Mouse (Mus musculus): ENCODE data around the gene Otx1. TPM values are rescaled to one million over a fixed set of nuclear protein-coding genes. Genes with fewer than 3 reads are reported as not detected.

Gene Otx1
- polyA plus RNA-seq, 1 experiment, result 0.09 TPM

DNA sequence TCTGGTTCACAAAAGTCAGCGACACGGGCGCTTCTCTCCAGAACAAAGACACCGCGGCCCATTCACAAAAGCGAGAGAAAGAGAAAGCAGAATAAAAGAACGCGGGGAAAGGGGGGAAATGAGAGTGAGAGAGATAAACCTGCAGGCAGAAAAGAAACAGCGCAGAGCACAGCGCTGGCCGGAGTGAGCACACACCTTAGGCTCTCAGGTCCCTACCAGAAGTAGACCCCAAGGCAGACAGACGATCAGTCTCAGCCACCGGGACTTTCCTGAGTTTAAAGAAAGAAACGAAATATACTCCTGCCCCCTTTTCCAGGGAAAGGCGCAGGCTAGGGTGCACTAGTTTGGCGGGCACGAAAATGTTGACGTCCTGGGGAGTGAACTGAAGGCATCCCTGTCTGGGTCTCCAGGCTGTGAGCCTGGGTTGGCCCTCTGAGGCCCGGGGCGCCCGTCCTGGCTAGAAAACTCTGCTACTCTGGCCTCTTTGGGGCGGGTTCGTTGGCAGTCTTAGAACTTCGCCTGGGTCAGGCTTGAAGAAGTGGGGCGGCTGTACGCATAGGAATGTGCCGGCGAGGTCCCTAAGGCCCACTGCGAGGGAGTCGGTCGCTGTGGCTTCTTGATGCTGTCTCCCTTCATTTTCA is 764 bp upstream of the Otx1 start:
- TF ChIP-seq GATA1 (IDR thresholded peaks at IDR 0.05; ENCODE audit: low read length), result no peak

DNA sequence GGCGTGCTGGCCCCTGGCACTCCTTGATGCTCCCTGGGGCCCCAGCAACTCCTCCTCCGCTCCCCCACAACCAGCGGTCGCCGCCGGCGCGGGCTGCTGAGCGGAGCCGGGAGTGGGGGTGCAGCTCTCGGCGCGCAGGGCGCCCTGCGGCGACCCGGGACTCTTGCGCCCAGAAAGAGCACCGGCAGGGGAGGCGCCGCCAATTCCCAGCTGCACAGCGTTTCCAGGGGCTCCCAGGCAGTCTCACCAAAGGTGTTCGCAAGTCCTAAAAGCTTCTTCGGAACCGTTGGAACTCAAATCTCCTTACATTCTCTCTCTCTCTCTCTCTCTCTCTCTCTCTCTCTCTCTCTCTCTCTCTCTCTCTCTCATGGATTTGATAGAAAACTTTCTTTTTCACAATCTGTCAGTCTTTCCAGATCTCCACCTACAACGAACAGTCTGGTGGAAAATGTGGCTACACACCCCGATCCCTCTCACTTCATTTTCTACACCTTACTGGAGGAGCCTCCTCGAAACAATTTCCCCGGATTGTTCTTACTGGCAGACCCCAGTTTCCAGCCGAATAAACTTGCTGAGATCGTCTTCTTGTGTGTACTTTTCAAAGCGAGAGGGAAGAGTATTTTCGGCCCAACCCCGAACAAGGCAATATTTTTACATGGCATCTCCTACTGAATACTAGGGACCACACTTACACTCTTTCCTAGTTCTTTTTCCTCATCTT is 475 bp downstream of the Otx1 start:
- TF ChIP-seq GATA1 (IDR thresholded peaks at IDR 0.05; ENCODE audit: low read length), result no peak

DNA sequence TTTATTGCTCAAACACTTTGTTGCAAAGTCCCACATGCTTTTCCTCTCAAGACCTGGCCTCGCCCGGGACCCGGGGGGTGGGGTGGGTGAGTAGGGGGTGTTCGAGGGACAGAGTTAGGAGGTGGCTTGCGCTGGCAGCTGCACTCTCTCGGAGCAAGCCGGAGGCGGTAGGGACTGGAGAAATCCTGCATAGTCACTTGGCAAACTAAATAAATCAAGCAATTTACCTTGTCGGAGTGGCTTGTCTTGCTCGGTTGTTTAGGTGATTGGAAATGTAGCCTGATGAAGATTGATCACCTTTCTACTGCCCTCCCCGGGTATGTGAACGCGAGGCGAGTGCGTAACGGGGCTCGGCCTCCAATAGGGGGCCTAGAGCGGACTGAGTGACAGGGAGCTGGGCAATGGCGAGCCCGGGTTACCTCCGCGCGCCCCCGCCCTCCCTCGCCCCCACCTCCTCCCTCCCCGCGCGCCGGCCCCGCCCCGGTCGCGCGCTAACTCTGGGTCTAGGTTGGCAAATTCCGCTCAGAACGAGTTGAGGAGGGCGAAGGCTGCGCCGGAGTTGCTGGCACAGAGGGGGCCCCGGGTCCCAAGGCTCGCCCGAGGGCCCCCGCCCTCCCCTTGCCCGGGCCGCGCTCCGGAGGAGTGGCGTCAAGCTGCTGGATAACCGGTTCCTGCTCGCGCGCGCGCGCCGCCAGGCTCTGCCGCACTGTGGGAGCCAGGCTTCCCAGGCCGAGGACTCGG is 1.2 kb downstream of the Otx1 start:
- no peak for TF ChIP-seq GATA1 (IDR thresholded peaks at IDR 0.05; ENCODE audit: low read length)

DNA sequence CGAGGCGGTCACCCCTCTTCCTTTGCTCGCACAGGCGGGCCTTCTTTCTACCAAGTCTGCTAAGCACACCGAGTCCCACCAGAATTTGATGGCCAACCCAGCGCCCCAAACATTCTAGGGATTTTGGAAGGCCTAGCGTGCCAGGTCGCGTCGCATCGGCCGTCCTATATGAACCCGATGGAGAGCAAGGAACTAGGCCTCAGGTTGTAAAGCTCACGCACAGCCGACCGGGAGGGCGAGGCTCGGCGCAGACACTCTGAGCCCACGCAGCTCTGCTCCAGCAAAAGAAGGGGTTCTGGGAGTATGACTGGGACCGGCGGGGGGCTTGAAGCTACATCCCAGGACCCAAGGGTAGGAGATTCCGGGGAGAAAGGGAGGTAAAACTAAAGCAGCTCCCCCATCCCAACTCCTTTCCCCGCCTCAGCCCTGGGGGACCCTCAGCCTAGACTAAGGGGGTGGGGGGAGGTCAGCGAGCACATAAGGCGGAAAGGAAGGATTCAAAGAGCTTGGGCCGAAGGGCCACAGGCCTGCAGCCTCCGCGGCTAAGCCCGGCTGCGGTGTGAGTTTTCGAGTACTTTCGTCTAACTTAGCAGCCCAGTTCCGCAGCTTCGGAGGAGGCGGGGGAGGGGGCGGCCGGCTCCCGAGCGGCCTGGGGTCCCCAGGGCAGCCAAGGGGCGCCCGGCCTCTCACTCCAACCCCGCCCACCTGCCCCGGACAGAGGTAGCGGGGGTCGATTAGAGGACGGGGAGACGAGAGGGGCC is 2.2 kb downstream of the Otx1 start:
- no peak for TF ChIP-seq GATA1 (IDR thresholded peaks at IDR 0.05; ENCODE audit: low read length)

DNA sequence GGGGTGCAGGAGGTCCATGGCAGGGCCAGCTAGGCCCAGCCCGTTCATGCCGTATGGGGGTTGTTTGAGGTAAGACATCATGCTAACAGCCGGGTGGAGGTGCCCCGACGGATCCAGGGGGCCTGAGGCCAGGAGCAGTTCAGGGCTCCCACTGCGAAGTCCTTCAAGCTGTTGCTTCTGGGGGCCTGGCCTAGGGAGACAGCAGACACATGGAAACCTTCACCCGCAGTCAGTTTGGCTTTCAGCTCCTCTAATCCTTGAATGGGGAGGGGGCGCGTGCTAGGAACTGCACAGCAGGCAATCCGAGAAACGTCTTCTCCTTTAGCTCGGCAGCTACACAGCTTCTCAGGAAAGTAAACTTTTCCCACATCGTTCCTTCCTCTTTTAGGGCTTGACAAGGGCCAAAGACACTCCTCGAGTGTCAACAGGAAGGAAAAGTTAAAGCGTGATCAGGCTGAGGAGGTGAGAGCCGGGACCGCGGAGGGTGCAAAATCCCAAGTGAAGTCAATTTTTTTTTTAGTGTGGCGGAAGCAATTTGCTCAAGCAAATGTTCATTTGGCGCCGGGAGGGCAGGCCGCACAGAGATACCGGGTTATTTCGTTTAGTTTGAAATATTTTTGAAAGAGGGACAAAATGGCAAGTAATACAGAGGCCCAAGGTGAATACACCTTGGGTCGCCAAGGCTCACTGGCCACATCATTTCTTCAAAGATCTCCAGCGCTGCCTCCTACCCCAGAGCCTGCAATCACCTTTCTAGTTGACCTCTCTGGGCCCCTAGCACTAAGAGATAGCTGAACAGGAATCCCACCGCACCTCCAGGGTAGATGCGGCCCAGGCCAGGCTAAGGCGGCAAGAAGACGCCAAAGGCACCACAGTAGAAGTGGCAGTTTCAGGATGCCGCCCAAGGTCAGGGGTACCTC is 3.0 kb downstream of the Otx1 start:
- no peak for TF ChIP-seq GATA1 (IDR thresholded peaks at IDR 0.05; ENCODE audit: low read length)

DNA sequence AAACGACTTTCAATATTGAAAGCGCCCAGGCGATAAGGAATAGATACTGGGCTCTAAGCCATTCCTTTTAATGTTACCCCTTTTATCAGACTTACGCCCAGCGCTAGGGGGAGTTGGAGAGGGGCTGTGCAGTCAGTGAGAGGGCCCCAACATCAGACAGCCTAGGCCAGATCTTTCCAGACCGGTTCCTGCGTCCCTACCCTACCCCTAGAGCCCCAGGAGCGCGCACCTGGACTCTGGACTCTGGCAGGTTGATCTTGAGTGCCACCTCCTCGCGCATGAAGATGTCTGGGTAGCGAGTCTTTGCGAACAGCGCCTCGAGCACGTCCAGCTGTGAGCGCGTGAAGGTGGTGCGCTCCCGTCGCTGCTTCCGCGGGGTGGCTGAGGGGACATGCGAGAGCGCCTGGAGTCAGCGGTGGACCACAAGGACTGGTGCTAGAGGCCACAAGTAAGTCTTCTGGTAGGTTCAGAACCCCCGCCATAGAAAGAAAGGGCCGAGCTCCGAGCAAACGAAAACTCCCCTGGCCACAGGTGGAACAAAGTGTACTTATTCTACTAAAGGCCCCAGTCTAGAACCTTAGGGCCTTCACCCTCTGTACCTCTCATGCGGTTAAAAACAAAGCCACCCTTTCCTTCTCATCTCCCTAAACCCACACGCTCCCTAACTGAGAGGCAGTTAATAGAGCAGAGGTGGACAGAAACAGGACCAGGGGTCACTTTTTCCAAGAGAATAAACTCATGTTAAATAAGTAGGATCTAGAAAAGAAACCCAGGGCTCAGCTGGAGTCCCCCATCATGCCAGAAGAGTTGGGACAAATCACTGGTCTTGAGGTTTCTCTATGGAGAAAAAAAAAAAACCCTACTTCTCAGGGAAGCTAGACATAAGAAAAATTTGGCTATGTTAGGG is 4.3 kb downstream of the Otx1 start:
- TF ChIP-seq GATA1 (IDR thresholded peaks at IDR 0.05; ENCODE audit: low read length), result no peak

DNA sequence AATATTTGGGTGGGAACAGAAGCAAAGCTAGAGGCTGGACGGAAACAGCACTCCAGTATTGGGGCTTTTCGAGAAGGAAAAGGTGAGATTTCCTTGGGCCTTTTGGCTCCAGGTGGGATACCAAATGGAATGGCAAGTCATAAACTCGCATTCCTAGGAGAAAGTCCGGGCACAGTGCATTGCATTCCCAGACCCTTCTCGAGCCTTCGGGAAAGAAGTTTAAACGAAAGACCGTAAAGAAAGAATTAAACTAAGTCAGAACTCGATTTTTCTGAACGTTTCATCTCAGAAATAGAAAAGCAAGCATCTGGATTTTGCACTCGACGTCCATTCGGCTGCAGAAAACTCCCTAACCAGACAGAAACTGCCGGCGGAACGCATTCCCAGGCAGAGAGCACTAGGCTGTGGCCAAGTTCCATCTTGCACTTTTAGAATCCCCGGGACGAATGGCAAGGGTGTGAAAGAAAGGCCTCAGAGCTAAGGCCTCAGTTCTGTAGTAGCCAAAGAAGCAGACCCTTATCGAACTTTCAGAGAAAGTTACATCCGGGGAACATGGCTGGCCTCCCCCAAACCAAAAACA is 5.0 kb downstream of the Otx1 start:
- no peak for TF ChIP-seq GATA1 (IDR thresholded peaks at IDR 0.05; ENCODE audit: low read length)

DNA sequence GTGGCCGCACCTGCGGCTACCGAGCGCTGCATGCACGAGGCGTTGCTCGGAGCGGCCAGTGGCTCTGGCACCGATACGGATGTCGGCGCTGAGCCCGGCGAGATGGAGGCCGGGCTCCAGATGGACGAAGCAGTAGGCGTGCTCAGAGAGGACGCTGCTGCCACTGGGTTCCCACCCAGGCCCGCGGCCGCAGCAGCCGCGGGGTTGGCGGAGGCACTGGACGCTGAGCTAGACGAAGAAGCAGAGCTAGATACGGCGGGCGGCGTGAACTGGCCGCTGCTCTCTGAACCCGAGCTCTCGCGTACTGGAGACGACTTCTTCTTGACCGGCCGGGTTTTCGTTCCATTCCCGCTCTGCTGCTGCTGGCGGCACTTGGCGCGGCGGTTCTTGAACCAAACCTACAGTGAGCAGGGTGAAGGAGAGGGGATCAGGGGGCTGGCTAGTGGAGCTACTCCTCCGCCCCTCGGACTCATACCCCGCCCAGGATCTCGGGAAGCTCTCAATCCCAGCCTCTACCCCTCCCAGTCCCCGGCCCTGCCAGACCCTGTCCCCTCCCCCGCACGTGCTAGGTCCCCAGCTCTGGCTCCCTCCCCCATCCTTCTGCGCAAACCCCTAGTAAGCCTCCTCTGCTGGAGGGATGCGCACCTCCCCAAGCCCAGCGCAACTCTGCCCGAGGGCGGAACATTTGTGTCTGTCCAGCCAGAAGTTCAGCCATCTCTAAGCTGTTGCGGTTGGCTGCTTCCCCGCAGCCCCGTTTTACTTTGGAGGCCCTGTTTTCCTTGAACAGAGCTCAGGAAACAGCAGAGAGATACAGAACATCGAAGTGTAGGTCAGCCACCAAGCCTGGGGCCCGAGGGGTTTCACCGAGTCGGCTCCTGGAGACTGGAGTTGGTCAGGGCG is 5.8 kb downstream of the Otx1 start:
- no peak for TF ChIP-seq GATA1 (IDR thresholded peaks at IDR 0.05; ENCODE audit: low read length)

DNA sequence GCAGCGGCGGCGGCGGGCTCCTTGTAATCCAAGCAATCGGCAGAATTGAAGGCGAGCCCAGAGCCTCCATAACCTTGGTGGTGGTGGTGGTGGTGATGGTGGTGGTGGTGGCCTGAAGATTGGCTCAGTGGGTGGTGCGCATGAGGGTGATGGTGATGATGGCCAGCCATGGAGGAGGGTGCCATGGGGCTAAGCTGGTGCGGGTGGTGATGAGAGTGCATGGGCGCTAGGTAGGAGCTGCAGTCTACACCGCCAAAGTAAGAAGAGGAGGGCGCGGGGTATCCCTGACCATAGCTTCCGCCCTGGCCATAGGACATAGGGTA is 6.4 kb downstream of the Otx1 start:
- no peak for TF ChIP-seq GATA1 (IDR thresholded peaks at IDR 0.05; ENCODE audit: low read length)

DNA sequence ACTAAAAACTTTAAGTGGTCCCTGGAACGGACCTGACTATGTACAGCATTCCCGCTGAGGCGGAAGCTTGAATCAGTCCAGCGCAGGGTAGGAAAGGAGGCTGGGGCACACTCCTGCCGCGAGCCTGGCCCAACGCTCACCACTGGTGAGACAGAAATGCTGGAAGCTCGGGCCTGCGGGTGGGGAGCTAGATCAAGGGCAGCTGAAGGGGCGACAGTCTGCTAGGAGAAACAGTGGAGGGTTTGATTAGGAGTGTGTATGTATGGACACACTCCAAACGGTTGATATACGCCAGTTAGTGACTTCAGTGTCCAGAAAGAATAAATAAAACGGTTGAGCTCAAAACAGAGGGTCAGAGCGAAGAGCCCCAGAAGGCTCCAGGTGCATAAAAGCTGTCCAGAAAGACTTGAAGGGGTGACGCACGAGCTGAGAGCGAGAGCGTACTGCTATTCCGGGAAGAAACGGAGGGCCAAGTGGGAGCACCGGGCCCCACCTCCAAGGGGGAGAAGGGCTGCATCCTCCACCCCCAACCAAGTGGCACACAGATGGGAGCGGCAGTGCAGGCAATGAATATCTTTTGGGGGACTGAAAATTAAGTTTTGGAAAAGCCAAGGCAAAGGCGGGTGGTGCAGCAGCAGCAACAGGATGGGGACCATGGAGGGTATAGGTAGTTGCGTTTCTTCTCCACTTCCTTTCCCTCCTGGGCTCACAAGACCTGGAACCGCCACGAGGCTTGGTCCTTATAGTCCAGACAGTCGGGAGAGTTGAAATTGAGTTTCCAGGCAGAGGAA is 7.0 kb downstream of the Otx1 start:
- no peak for TF ChIP-seq GATA1 (IDR thresholded peaks at IDR 0.05; ENCODE audit: low read length)
